Mouse (Mus musculus): ENCODE measurements around the gene Pum1.

DNA sequence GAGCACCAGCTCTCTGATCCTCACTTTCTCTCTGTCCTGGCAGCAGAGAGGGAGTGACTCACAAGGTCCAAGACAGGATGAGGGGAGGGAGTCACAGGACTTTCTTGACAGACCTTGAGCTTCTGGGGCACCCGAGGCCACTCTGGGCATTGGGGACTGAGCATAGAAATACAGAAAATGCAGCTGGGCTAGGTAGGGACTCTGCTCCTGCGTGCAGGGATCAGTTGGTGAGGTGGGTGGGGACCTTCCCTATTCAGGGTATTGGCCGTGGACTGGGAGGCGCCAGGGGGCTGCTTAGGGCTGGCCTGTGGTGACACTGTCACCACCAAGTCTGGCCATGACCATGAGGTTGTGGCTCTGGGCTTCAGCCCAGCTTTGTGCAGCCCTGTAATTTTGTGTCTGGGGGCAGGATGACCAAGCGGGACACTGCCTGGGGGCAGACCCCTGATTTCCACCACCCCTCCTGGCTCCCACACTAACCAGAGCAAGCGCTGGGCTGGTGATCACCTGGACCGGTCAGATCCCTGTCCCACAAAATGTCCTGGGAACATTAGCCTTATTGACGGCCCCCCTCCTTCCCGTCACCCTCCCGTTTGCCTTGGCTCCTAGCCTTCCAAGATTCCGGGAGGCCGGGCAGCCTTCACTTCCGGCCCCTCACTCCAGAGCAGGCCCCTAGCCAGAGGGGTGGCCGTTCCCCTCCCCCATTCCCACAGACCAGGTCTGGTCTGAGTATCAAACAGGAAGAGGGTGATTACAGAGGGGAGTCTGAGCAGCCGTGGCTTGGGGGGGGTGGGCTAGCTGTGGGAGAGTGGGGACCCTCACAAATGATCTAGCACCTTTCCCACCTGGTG is 134.3 kb downstream of the Pum1 start:
- TF ChIP-seq CTCF (IDR thresholded peaks at IDR 0.05; ENCODE audit: low read depth) (no peak), EP300 (IDR thresholded peaks at IDR 0.05; ENCODE audit: low read depth) (no peak)
